Mouse (Mus musculus) heart, postnatal 0 days (tissue): ENCODE data around the gene Col7a1.

Experiments used
- CTCF ChIP-seq: IDR thresholded peaks from 2 replicates; pipeline ENCODE4 v1.5.1; 2016; ENCODE audit warnings: antibody characterized with exemption, control low read depth, low read depth
- EP300 ChIP-seq: IDR thresholded peaks from 2 replicates; pipeline ENCODE4 v1.6.1; 2016; ENCODE audit warnings: antibody characterized with exemption, low read depth

DNA sequence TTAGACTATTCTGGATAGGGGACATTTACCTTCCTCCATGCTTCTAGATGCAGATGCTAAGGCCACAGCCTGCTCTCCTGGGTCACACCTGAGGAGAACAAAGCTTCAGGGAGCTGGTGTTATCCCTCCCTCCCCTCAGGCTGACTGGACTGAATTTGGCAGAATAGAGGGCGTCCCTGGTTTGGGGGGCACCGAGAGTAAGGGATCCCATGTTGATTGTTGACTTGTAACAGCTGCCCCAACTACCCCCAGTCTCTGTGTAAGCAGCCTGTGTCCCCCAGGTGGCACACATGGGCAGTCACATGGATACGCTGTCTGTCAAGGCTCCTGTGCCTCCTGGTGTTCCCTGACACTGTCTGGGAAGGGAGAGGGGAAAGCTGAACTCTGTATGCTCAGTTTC lies 75.0 kb downstream of the Col7a1 start:
- no peak for TF ChIP-seq CTCF
- TF ChIP-seq EP300: no peak
